Mouse (Mus musculus): ENCODE measurements around the gene Slc6a21.

- no peak for TF ChIP-seq POLR2A (IDR thresholded peaks at IDR 0.05; ENCODE audit: borderline replicate concordance, insufficient read depth, low read length)
- no peak for TF ChIP-seq CTCF (IDR thresholded peaks at IDR 0.05; ENCODE audit: borderline replicate concordance, insufficient read depth, low read depth, low read length)
Observed at GRCm38 (mm10) chr7:45247666-45248065, 29.6 kb upstream of the Slc6a21 start.

Measured in cerebellum, adult 2 months (tissue).